Mouse (Mus musculus) limb, embryonic 13.5 days (tissue): ENCODE results near the gene Dock6. TPM values are rescaled to one million over a fixed set of nuclear protein-coding genes. Genes with fewer than 3 reads are reported as not detected.
"Not testable (repeated sequence)": the region's sequence is repeated elsewhere in the genome, so short reads cannot be mapped to it uniquely, and the experiment has no call there.

Source experiments
- ATAC-seq: fragments of 200-750 bp; cut with Nextera tagmentation; 2 replicates; pipeline ENCODE4 v1.8.0; 2017; ENCODE audit warnings: low read depth, moderate number of reproducible peaks, moderate TSS enrichment; ENCODE audit not compliant: low FRiP score
- H3K27ac ChIP-seq: fragments of 300-500 bp; sonication (generic); 2 replicates; pipeline ENCODE4 v1.5.1; 2015; ENCODE audit warnings: inconsistent platforms, mild to moderate bottlenecking, moderate library complexity
- H3K27me3 ChIP-seq: fragments of 300-500 bp; sonication (generic); 2 replicates; pipeline ENCODE4 v1.6.1; 2015; ENCODE audit warnings: mild to moderate bottlenecking, inconsistent platforms
- H3K36me3 ChIP-seq: fragments of 300-500 bp; sonication (generic); 2 replicates; pipeline ENCODE4 v1.6.1; 2015; ENCODE audit warnings: inconsistent platforms, mild to moderate bottlenecking, moderate library complexity
- H3K4me1 ChIP-seq: fragments of 300-500 bp; sonication (generic); 2 replicates; pipeline ENCODE4 v1.6.1; 2015; ENCODE audit warnings: inconsistent platforms
- H3K4me2 ChIP-seq: fragments of 300-500 bp; sonication (generic); replicated peaks from 2 replicates; pipeline ENCODE4 v1.6.1; 2015; ENCODE audit warnings: inconsistent platforms, mild to moderate bottlenecking, moderate library complexity
- H3K4me3 ChIP-seq: fragments of 300-500 bp; sonication (generic); 2 replicates; pipeline ENCODE4 v1.5.1; 2015; ENCODE audit warnings: moderate library complexity, mild to moderate bottlenecking, inconsistent platforms
- H3K9ac ChIP-seq: fragments of 300-500 bp; sonication (generic); 2 replicates; pipeline ENCODE4 v1.6.1; 2015; ENCODE audit warnings: mild to moderate bottlenecking, inconsistent platforms
- H3K9me3 ChIP-seq: fragments of 300-500 bp; sonication (generic); 2 replicates; pipeline ENCODE4 v1.6.1; 2016; ENCODE audit warnings: inconsistent platforms
- WGBS: fragments of 180-500 bp; shearing (Covaris S2); methylation state at CpG from one replicate; pipeline ENCODE4 v1.1.7; 2015; 5-methylcytosine and 5-hydroxymethylcytosine counted together
- polyA plus RNA-seq: library from polyadenylated mRNA; unstranded; fragments of >200 nt; fragmentation: Nextera tagmentation; extraction: Ambion mirVana; gene quantifications from 2 replicates; pipeline ENCODE4 v1.2.1, GENCODE M21; 2015

Dock6 gene
- polyA plus RNA-seq, 1 experiment from 2014 or later, result 39.6 TPM

- H3K36me3 ChIP-seq, result peaks cover 83% of the 10 kb centered on the region
- no peak overlapping the region for H3K27ac ChIP-seq
- no peak overlapping the region for H3K9ac ChIP-seq
- no peaks in the 10 kb centered on the region for H3K27me3 ChIP-seq
- ATAC-seq, result no peak
- 73% methylated on average over 8 of the region's 8 CpGs for WGBS
- peaks cover 56% of the 10 kb centered on the region for H3K4me1 ChIP-seq
- H3K4me2 ChIP-seq, result 0 out of 2 replicates have a peak overlapping the region, but pooled peaks have one; percentile 3
- no peak overlapping the region for H3K4me3 ChIP-seq
- H3K9me3 ChIP-seq, result no peaks in the 10 kb centered on the region
Observed at GRCm38 (mm10) chr9:21792644-21793043, 59.8 kb downstream of the Dock6 start.

GRCm38 (mm10) chr9:21791861-21792260 lies 60.6 kb downstream of the Dock6 start:
- Histone ChIP-seq H3K9me3 (no peaks in the 10 kb centered on the region), H3K4me2 (no peak overlapping the region), H3K27me3 (no peaks in the 10 kb centered on the region), H3K27ac (no peak overlapping the region), H3K9ac (no peak overlapping the region), H3K4me1 (peaks cover 55% of the 10 kb centered on the region), H3K36me3 (peaks cover 84% of the 10 kb centered on the region), H3K4me3 (no peak overlapping the region)
- ATAC-seq, result no peak
- WGBS, result 84% methylated on average over 8 of the region's 8 CpGs

GRCm38 (mm10) chr9:21788234-21788633 lies 64.2 kb downstream of the Dock6 start:
- H3K9ac ChIP-seq, result no peak overlapping the region
- H3K27ac ChIP-seq, result no peak overlapping the region; the same call in 1 of the 2 replicates
- H3K27me3 ChIP-seq, result no peaks in the 10 kb centered on the region
- WGBS, result 49% methylated on average over 9 of the region's 9 CpGs
- H3K4me2 ChIP-seq, result no peak overlapping the region
- no peak for ATAC-seq
- no peaks in the 10 kb centered on the region for H3K9me3 ChIP-seq
- H3K36me3 ChIP-seq, result peaks cover 87% of the 10 kb centered on the region
- H3K4me1 ChIP-seq, result peaks cover 33% of the 10 kb centered on the region
- no peak overlapping the region for H3K4me3 ChIP-seq

DNA sequence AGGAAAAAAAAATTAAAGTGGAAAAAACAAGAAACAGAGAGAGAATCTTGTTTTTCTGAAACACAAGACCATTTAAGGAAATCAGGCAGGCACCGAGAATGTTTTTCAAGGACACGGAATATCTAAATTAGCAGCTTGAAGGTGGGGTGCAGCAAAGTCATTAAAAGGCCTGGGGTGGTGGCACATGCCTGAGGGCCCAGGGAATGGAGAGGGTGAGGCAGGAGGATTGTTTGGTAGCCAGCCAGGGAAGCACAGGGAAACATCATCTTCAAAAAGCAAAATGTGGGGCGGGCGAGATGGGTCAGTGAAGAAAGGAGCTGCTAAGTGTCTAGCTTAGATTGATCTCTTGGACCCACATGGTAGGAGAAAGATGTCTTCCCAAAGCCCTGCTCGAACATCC lies 64.8 kb downstream of the Dock6 start:
- H3K9ac ChIP-seq, result peak overlapping the region; percentile 31; the same call in 1 of the 2 replicates
- peak overlapping the region; percentile 22 for H3K27ac ChIP-seq
- ATAC-seq, result no peak
- no peaks in the 10 kb centered on the region for H3K27me3 ChIP-seq
- H3K4me2 ChIP-seq, result no peak overlapping the region
- H3K4me1 ChIP-seq, result peaks cover 28% of the 10 kb centered on the region
- WGBS, result 59% methylated on average over 5 of the region's 5 CpGs
- H3K9me3 ChIP-seq, result no peaks in the 10 kb centered on the region
- peaks cover 84% of the 10 kb centered on the region for H3K36me3 ChIP-seq
- no peak overlapping the region for H3K4me3 ChIP-seq

GRCm38 (mm10) chr9:21786906-21787305 lies 65.5 kb downstream of the Dock6 start:
- WGBS, result 13% methylated on average over 6 of the region's 6 CpGs
- H3K4me2 ChIP-seq, result no peak overlapping the region; the same call in 1 of the 2 replicates
- ATAC-seq, result peak; percentile 45; the same call in 1 of the 2 replicates

DNA sequence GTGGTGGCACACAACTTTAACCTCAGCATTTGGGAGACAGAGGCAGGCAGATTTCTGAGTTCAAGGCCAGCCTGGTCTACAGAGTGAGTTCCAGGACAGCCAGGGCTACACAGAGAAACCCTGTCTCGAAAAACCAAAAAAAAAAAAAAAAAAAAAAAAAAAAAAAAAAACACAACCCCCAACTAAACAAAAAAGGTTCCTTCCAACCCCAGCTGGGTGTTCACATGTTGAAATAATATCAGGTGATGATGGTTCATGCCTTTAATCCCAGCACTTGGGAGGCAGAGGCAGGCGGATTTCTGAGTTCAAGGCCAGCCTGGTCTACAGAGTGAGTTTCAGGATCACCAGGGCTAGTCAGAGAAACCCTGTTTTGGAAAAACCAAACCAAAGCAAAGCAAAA lies 66.1 kb downstream of the Dock6 start:
- not testable (repeated sequence) for H3K9me3 ChIP-seq, ATAC-seq, H3K4me3 ChIP-seq, H3K27ac ChIP-seq, H3K9ac ChIP-seq, H3K4me2 ChIP-seq, H3K27me3 ChIP-seq
- H3K36me3 ChIP-seq, result peaks cover 83% of the 10 kb centered on the region
- H3K4me1 ChIP-seq, result peaks cover 23% of the 10 kb centered on the region
- WGBS, result 84% methylated on average over 2 of the region's 2 CpGs

More at GRCm38 (mm10) chr9:21786906-21787305, 65.5 kb downstream of the Dock6 start:
- Histone ChIP-seq H3K9me3 (no peaks in the 10 kb centered on the region), H3K36me3 (peaks cover 83% of the 10 kb centered on the region), H3K4me3 (no peak overlapping the region), H3K4me1 (peaks cover 27% of the 10 kb centered on the region), H3K9ac (0 out of 2 replicates have a peak overlapping the region, but pooled peaks have one; percentile 31), H3K27me3 (no peaks in the 10 kb centered on the region), H3K27ac (peak overlapping the region; percentile 22; the same call in 1 of the 2 replicates)

- ATAC-seq, result no peak
- H3K4me2 ChIP-seq, result no peak overlapping the region
- no peaks in the 10 kb centered on the region for H3K9me3 ChIP-seq
- H3K36me3 ChIP-seq, result peaks cover 84% of the 10 kb centered on the region
- no peak overlapping the region for H3K27ac ChIP-seq
- H3K4me1 ChIP-seq, result peaks cover 23% of the 10 kb centered on the region
- 87% methylated on average over 7 of the region's 7 CpGs for WGBS
- H3K4me3 ChIP-seq, result no peak overlapping the region
- H3K27me3 ChIP-seq, result no peaks in the 10 kb centered on the region
- H3K9ac ChIP-seq, result no peak overlapping the region
Observed at GRCm38 (mm10) chr9:21784517-21785307, 67.7 kb downstream of the Dock6 start.

GRCm38 (mm10) chr9:21781657-21782468 lies 70.6 kb downstream of the Dock6 start:
- 54% methylated on average over 15 of the region's 15 CpGs for WGBS
- no peak overlapping the region for H3K4me3 ChIP-seq

GRCm38 (mm10) chr9:21777726-21778125 lies 74.7 kb downstream of the Dock6 start:
- WGBS, result 90% methylated on average over 3 of the region's 3 CpGs
- no peak overlapping the region for H3K27ac ChIP-seq
- no peaks in the 10 kb centered on the region for H3K9me3 ChIP-seq
- no peaks in the 10 kb centered on the region for H3K27me3 ChIP-seq
- H3K9ac ChIP-seq, result no peak overlapping the region
- peaks cover 7% of the 10 kb centered on the region; the same call in 1 of the 2 replicates for H3K4me1 ChIP-seq
- ATAC-seq, result no peak
- H3K4me3 ChIP-seq, result no peak overlapping the region
- H3K36me3 ChIP-seq, result peaks cover 92% of the 10 kb centered on the region
- H3K4me2 ChIP-seq, result no peak overlapping the region

More at GRCm38 (mm10) chr9:21781657-21782468, 70.6 kb downstream of the Dock6 start:
- Histone ChIP-seq H3K27ac (peak overlapping the region; percentile 44; the same call in 1 of the 2 replicates), H3K4me1 (peaks cover 7% of the 10 kb centered on the region; the same call in 1 of the 2 replicates), H3K27me3 (no peaks in the 10 kb centered on the region), H3K9me3 (no peaks in the 10 kb centered on the region), H3K4me2 (no peak overlapping the region), H3K9ac (no peak overlapping the region), H3K36me3 (peaks cover 88% of the 10 kb centered on the region)
- peak; percentile 79 for ATAC-seq

- H3K4me3 ChIP-seq, result no peak overlapping the region
- 92% methylated on average over 16 of the region's 16 CpGs for WGBS
- H3K9me3 ChIP-seq, result no peaks in the 10 kb centered on the region
- H3K4me1 ChIP-seq, result peaks cover 6% of the 10 kb centered on the region; the same call in 1 of the 2 replicates
- no peak overlapping the region for H3K27ac ChIP-seq
- no peaks in the 10 kb centered on the region for H3K27me3 ChIP-seq
- no peak overlapping the region for H3K4me2 ChIP-seq
- ATAC-seq, result no peak
- H3K9ac ChIP-seq, result no peak overlapping the region
- peaks cover 90% of the 10 kb centered on the region for H3K36me3 ChIP-seq
Observed at GRCm38 (mm10) chr9:21774353-21774752, 78.1 kb downstream of the Dock6 start.

- H3K27ac ChIP-seq, ATAC-seq, H3K4me2 ChIP-seq, H3K9me3 ChIP-seq, H3K27me3 ChIP-seq, H3K9ac ChIP-seq, H3K4me3 ChIP-seq: not testable (repeated sequence)
- H3K36me3 ChIP-seq, result peaks cover 90% of the 10 kb centered on the region
- peaks cover 16% of the 10 kb centered on the region for H3K4me1 ChIP-seq
- WGBS, result 78% methylated on average over 5 of the region's 5 CpGs
Observed at GRCm38 (mm10) chr9:21773396-21773795, 79.0 kb downstream of the Dock6 start.
